In genomic region chr7:67445203-67446041, GRCm38 (mm10) we compare ENCODE assay signal across 8 mouse cellular contexts.
DNase-seq lines count a peak whose midpoint lies in the region; ATAC-seq and TF ChIP-seq lines count a peak whose summit lies in the region.

No protein-coding gene starts in this region.

- H3K27ac ChIP-seq in left cerebral cortex, adult 2 months = peak overlapping the region; percentile 33; the same call in 1 of the 2 replicates
- H3K27ac ChIP-seq in heart, embryonic 13.5 days (replicated peaks) = peak overlapping the region; percentile 91
- peak overlapping the region; percentile 53; the same call in 1 of the 2 replicates for H3K27ac ChIP-seq in liver, embryonic 13.5 days

- no peaks in the 10 kb centered on the region for H3K36me3 ChIP-seq in heart, embryonic 13.5 days
- no peaks in the 10 kb centered on the region for H3K36me3 ChIP-seq in liver, embryonic 13.5 days

- H3K4me3 ChIP-seq in left cerebral cortex, adult 2 months = no peak overlapping the region
- H3K4me3 ChIP-seq in heart, embryonic 13.5 days = no peak overlapping the region
- H3K4me3 ChIP-seq in liver, embryonic 13.5 days (replicated peaks) = no peak overlapping the region

- no peaks in the 10 kb centered on the region for H3K9me3 ChIP-seq in heart, embryonic 13.5 days
- H3K9me3 ChIP-seq in liver, embryonic 13.5 days (replicated peaks) = no peaks in the 10 kb centered on the region

- peaks cover 57% of the 10 kb centered on the region for H3K4me1 ChIP-seq in heart, embryonic 13.5 days
- peaks cover 15% of the 10 kb centered on the region for H3K4me1 ChIP-seq in liver, embryonic 13.5 days (replicated peaks)

- no peak for TF ChIP-seq CTCF in left cerebral cortex, adult 2 months (IDR thresholded peaks at IDR 0.05)
- TF ChIP-seq CTCF in brain, embryonic 14.5 days (IDR thresholded peaks at IDR 0.05; ENCODE audit: borderline replicate concordance, extremely low read depth, insufficient read depth, insufficient read length) = no peak

- ATAC-seq in heart, embryonic 13.5 days (ENCODE audit: extremely low read depth, insufficient number of reproducible peaks, low FRiP score, low TSS enrichment) = no peak
- ATAC-seq in liver, embryonic 13.5 days (ENCODE audit: low read depth) = peak; percentile 31; the same call in 1 of the 2 replicates
- ATAC-seq in inflammation-experienced regulatory T-cells, adult 6 months = no peak

- peak overlapping the region; percentile 3; the same call in 1 of the 2 replicates for H3K4me2 ChIP-seq in heart, embryonic 13.5 days
- H3K4me2 ChIP-seq in liver, embryonic 13.5 days = no peak overlapping the region

- no peaks in the 10 kb centered on the region for H3K27me3 ChIP-seq in heart, embryonic 13.5 days (replicated peaks)
- H3K27me3 ChIP-seq in liver, embryonic 13.5 days = no peaks in the 10 kb centered on the region

- no peak for DNase-seq in left cerebral cortex, adult 2 months (ENCODE audit: extremely low spot score in 1 of 2, low spot score in 2 of 2)
- DNase-seq in left cerebral cortex, postnatal 36 days (ENCODE audit: low spot score in 2 of 2) = no peak
- peak; percentile 67 for DNase-seq in brain, embryonic 14.5 days (ENCODE audit: low read depth)
- no peak for DNase-seq in liver, embryonic 13.5 days
- DNase-seq in right cerebral cortex, postnatal 10 days (ENCODE audit: low spot score in 2 of 2) = peak; percentile 69 to 76
- DNase-seq in adrenal gland, adult 2 months = no peak

- peak overlapping the region; percentile 54 for H3K9ac ChIP-seq in heart, embryonic 13.5 days
- H3K9ac ChIP-seq in liver, embryonic 13.5 days = no peak overlapping the region

- TF ChIP-seq POLR2A in brain, embryonic 14.5 days (IDR thresholded peaks at IDR 0.05; ENCODE audit: borderline replicate concordance, extremely low read depth, insufficient read depth, insufficient read length, poor library complexity, severe bottlenecking) = no peak

- intact Hi-C loops in left cerebral cortex, adult 2 months (cut with DNase I) = no loop called here
- intact Hi-C loops in left cerebral cortex, postnatal 36 days (cut with DNase I) = no loop called here

- 24% methylated on average over 12 of the region's 12 CpGs for WGBS in heart, embryonic 13.5 days
- 14% methylated on average over 12 of the region's 12 CpGs for WGBS in liver, embryonic 13.5 days (ENCODE audit: insufficient replicate concordance)

Comparison
In these comparisons a context has a peak if more than half of its experiments do, and no peak if none do; other contexts are left out.
1. DNase-seq: peak in brain, embryonic 14.5 days (single experiment) and right cerebral cortex, postnatal 10 days (2 of 2); none in left cerebral cortex, adult 2 months (0 of 2), left cerebral cortex, postnatal 36 days (0 of 2), liver, embryonic 13.5 days (single experiment) and adrenal gland, adult 2 months (single experiment).
2. H3K27ac ChIP-seq: peak in every context shown above with its lines; median percentile 91 in heart, embryonic 13.5 days; 53 in liver, embryonic 13.5 days; 33 in left cerebral cortex, adult 2 months.